Comparison of ENCODE assay signal across 22 mouse cellular contexts in the genomic region with DNA sequence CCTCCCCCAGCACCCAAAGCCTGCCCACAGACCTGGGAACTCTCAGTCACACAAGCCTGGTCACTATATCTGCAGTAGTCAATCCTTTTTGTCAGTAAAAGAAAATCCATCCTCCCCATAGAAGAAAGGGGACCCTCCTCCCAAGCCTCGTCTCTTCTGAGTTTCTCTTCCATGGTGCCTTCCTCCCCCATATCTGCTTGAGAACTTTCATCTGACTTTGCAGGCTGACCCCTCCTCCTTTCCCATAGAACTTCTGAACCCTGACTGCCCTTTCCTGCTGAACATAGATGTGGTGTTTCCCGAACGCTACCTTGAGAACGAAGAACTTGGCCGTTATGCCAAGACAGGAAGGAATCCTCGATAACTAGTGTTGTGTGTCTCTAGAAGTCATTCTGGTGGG.
"Had no signal": no experiment of that assay in that cellular context is flagged by ENCODE, and none has a peak within 500 bp of the region (broad histone marks: within the 10 kb centered on the region; RNA-seq: fewer than 3 reads in every experiment).

No protein-coding gene starts in this region.

- ATAC-seq: hindbrain, embryonic 16.5 days; inflammation-experienced regulatory T-cells, adult 6 months; intestine, postnatal 0 days; liver, postnatal 0 days had no signal

- H3K9ac ChIP-seq: hindbrain, embryonic 12.5 days; hindbrain, embryonic 14.5 days; intestine, embryonic 15.5 days; liver, embryonic 13.5 days; liver, embryonic 15.5 days; liver, postnatal 0 days had no signal

- H3K9me3 ChIP-seq: hindbrain, embryonic 10.5 days; hindbrain, embryonic 12.5 days; intestine, embryonic 15.5 days; liver, embryonic 13.5 days; liver, embryonic 15.5 days had no signal

- DNase-seq: gastrocnemius, adult 2 months; gastrocnemius, postnatal 10 days; gastrocnemius, postnatal 25 days; heart, adult 2 months; heart, postnatal 10 days; heart, postnatal 4 days; kidney, adult 8-10 months; liver; liver, embryonic 13.5 days; liver, postnatal 0 days had no signal

- H3K36me3 ChIP-seq: hindbrain, embryonic 10.5 days; hindbrain, embryonic 12.5 days; intestine, embryonic 15.5 days; liver, embryonic 13.5 days; liver, embryonic 15.5 days had no signal

- H3K4me1 ChIP-seq: hindbrain, embryonic 12.5 days; intestine, embryonic 15.5 days; liver, embryonic 13.5 days; liver, embryonic 15.5 days had no signal

- H3K4me3 ChIP-seq: gastrocnemius, adult 2 months; heart, adult 2 months; hindbrain, embryonic 10.5 days; hindbrain, embryonic 12.5 days; intestine, embryonic 15.5 days; layer of hippocampus, adult 2 months; left cerebral cortex, adult 2 months; liver, embryonic 13.5 days; liver, embryonic 15.5 days had no signal

- H3K27ac ChIP-seq: gastrocnemius, adult 2 months; heart, adult 2 months; hindbrain, embryonic 10.5 days; hindbrain, embryonic 12.5 days; hindbrain, embryonic 14.5 days; intestine, embryonic 15.5 days; layer of hippocampus, adult 2 months; left cerebral cortex, adult 2 months; liver, embryonic 13.5 days; liver, embryonic 15.5 days had no signal

- H3K27me3 ChIP-seq: hindbrain, embryonic 12.5 days; intestine, embryonic 15.5 days; liver, embryonic 13.5 days; liver, embryonic 15.5 days had no signal

- H3K4me2 ChIP-seq: heart, embryonic 11.5 days; hindbrain, embryonic 12.5 days; hindbrain, embryonic 14.5 days; intestine, embryonic 15.5 days; liver, embryonic 11.5 days; liver, embryonic 13.5 days; liver, embryonic 15.5 days had no signal
